Mouse (Mus musculus) kidney, embryonic 14.5 days (tissue): Measurements from ENCODE around the gene Txndc17. TPM values are rescaled to one million over a fixed set of nuclear protein-coding genes. Genes with fewer than 3 reads are reported as not detected.

ENCODE experiments used
- ATAC-seq: fragments of 200-750 bp; cut with Nextera tagmentation; 2 replicates; pipeline ENCODE4 v1.8.0; 2017; ENCODE audit warnings: moderate number of reproducible peaks, mild to moderate bottlenecking, moderate TSS enrichment, moderate library complexity; ENCODE audit not compliant: low FRiP score, low TSS enrichment
- H3K27ac ChIP-seq: fragments of 300-500 bp; sonication (generic); 2 replicates; pipeline ENCODE4 v1.5.1; 2014; ENCODE audit warnings: low read depth, mild to moderate bottlenecking, low read length, moderate library complexity, mixed read lengths
- H3K27me3 ChIP-seq: fragments of 300-500 bp; sonication (generic); 2 replicates; pipeline ENCODE4 v1.6.1; 2014; ENCODE audit warnings: mild to moderate bottlenecking, low read length; ENCODE audit not compliant: control insufficient read depth, insufficient read depth
- H3K36me3 ChIP-seq: fragments of 300-500 bp; sonication (generic); 2 replicates; pipeline ENCODE4 v1.6.1; 2014; ENCODE audit warnings: low read length, mixed read lengths; ENCODE audit not compliant: control insufficient read depth, insufficient read depth
- H3K4me1 ChIP-seq: fragments of 300-500 bp; sonication (generic); 2 replicates; pipeline ENCODE4 v1.6.1; 2014; ENCODE audit warnings: low read length, mixed read lengths; ENCODE audit not compliant: control insufficient read depth, insufficient read depth
- H3K4me2 ChIP-seq: fragments of 300-500 bp; sonication (generic); replicated peaks from 2 replicates; pipeline ENCODE4 v1.6.1; 2014; ENCODE audit warnings: low read depth, mild to moderate bottlenecking, low read length
- H3K4me3 ChIP-seq: fragments of 300-500 bp; sonication (generic); 2 replicates; pipeline ENCODE4 v1.5.1; 2014; ENCODE audit warnings: mild to moderate bottlenecking, low read length
- H3K9ac ChIP-seq: fragments of 300-500 bp; sonication (generic); 2 replicates; pipeline ENCODE4 v1.6.1; 2014; ENCODE audit warnings: low read depth, mild to moderate bottlenecking, low read length, moderate library complexity
- H3K9me3 ChIP-seq: fragments of 300-500 bp; sonication (generic); 2 replicates; pipeline ENCODE4 v1.6.1; 2016; ENCODE audit warnings: low read length; ENCODE audit not compliant: control insufficient read depth
- WGBS: fragments of 180-500 bp; shearing (Covaris S2); extraction: QIAGEN DNeasy Blood & Tissue Kit; methylation state at CpG from one replicate; pipeline ENCODE4 v1.1.7; 2014; 5-methylcytosine and 5-hydroxymethylcytosine counted together
- polyA plus RNA-seq: library from polyadenylated mRNA; unstranded; fragments of >200 nt; fragmentation: Nextera tagmentation; extraction: Ambion mirVana; gene quantifications from 2 replicates; pipeline ENCODE4 v1.2.1, GENCODE M21; 2014

Txndc17 gene
- polyA plus RNA-seq, 1 experiment from 2014 or later, result 207 TPM

DNA sequence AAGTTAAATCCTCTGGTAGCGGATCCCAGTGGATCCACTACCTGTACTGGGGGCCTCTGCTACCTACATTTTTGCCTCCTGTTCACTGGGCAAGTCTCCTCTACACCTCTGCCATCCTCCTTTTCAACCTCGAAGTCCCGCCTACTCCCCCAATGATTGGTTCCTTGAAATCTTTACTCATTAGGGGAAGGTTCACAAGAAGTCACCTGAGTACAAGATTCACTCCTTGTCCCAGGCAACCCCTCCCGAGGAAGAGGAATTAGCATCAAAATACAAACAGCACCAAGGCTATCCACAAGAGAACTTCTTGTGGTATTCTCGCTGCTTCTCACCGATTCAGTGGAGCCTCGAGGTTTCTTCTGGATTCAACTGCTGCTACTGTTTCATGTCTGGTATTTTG lies 24.7 kb downstream of the Txndc17 start:
- H3K27me3 ChIP-seq, result no peaks in the 10 kb centered on the region
- H3K36me3 ChIP-seq, result no peaks in the 10 kb centered on the region
- H3K4me3 ChIP-seq, result no peak overlapping the region
- no peak for ATAC-seq
- no peak overlapping the region for H3K27ac ChIP-seq
- H3K9ac ChIP-seq, result no peak overlapping the region
- H3K9me3 ChIP-seq, result no peaks in the 10 kb centered on the region
- H3K4me1 ChIP-seq, result no peaks in the 10 kb centered on the region
- H3K4me2 ChIP-seq, result no peak overlapping the region
- 83% methylated on average over 7 of the region's 7 CpGs for WGBS

DNA sequence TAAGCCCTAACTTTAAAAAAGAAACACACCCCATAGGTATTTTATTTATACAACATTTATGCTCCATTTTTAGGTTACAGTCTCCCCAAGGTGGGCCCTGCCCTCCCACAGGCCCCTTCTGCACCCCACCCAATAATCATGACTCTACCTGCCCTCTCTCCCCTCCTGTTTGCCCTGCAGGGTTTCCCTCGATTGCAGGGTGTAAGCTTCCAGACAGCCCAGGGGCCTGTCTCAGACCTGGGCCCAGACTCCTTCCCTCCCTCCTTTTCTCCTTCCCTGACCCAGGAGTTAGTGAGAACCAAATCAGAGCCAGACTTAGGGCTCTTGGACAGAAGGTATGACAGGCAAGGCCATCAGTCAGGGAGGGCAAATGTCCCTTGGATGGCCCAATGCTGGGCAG lies 25.6 kb downstream of the Txndc17 start:
- Histone ChIP-seq H3K4me2 (no peak overlapping the region), H3K4me3 (no peak overlapping the region), H3K27me3 (no peaks in the 10 kb centered on the region), H3K9me3 (no peaks in the 10 kb centered on the region), H3K27ac (no peak overlapping the region), H3K36me3 (no peaks in the 10 kb centered on the region), H3K9ac (no peak overlapping the region), H3K4me1 (no peaks in the 10 kb centered on the region)
- no peak for ATAC-seq
- WGBS, result 55% methylated on average over 1 of the region's 1 CpGs

DNA sequence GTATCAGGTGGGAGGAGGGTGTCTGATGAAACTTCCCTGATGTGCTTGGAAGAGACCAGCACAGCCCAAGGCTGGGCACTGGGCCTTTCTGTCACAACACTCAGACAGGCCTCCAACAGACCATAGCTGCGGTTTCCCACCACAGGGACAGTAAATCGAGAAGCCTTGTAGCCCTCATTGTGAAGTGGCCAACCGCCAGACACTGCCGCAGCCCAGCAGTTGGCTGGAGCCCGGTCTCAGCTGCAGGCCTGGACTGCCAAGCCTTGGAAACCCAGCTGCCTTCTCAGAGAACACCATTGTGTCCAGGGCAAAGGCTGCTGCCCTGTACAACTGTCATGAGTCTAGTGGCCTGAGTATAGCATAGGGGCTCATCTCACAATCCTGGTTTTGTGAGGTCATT lies 26.7 kb downstream of the Txndc17 start:
- Histone ChIP-seq H3K36me3 (no peaks in the 10 kb centered on the region), H3K9ac (no peak overlapping the region), H3K27me3 (no peaks in the 10 kb centered on the region), H3K27ac (no peak overlapping the region), H3K4me1 (no peaks in the 10 kb centered on the region), H3K4me2 (no peak overlapping the region), H3K4me3 (no peak overlapping the region), H3K9me3 (no peaks in the 10 kb centered on the region)
- WGBS, result 62% methylated on average over 5 of the region's 5 CpGs
- ATAC-seq, result no peak

DNA sequence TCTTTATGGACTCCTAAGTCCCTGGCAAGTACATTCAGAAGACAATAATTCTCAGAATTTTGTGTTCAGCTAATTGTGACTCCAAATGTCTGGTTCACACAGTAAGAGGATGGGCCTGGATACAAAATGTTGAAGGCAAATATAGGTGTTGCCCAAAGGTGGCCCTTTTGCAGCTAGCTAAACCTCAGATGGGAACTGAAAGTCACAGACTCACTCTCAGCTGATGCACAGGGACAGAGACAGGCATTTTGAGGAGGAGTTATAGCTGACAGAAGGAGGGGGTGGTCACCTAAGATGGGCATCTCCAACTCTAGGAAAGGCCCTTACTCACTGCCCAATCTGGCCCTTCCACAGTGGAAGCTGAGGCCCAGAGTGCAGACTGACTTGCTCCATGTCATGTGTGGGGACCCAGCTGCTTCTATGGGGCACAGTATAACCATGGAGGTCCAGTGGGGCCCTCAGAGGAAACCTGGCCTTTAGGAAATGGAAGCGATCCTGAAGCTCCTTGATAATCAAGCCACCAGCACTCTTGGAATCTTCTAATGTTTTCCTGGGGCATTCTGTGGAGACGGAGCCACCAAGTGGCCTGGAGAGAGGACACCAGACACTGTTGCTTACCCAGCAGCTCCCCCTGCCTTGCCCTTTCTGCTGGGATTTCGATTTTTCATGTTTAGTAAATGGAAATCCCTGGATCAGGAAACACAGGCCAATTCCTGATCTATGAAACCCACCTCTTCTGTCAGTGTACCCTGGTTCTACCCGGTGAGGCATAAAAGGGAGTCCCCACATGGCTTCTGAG lies 32.9 kb downstream of the Txndc17 start:
- H3K4me2 ChIP-seq, result no peak overlapping the region
- no peaks in the 10 kb centered on the region for H3K9me3 ChIP-seq
- no peak overlapping the region for H3K9ac ChIP-seq
- 67% methylated on average over 4 of the region's 4 CpGs for WGBS
- no peak overlapping the region for H3K27ac ChIP-seq
- H3K4me3 ChIP-seq, result no peak overlapping the region
- H3K27me3 ChIP-seq, result no peaks in the 10 kb centered on the region
- no peaks in the 10 kb centered on the region for H3K4me1 ChIP-seq
- H3K36me3 ChIP-seq, result no peaks in the 10 kb centered on the region
- ATAC-seq, result no peak

DNA sequence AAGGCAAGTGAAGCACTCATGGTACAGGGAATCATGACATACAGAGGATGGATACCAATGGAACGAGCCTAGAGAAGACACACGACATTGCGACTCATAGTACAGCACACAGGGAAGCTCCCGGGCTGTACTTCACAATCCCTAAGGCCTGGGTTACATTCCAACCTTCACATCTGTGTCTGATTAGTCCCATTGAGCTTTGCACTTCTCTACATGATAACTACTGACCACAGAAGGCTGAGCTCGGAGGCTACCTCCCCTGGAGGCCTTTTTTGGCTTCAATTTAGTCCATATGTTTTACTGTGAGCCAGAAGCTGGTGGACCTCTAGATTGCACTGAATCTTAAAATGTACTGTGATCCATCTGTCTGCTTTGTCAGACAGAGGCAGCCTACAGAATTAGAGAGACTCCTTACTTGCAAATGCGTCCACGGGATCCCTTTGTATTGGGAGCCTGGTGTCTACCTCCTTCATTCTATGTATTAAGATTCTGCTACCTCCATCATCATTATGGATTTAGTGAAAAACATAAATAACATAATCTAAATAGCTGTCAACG lies 37.9 kb downstream of the Txndc17 start:
- WGBS, result 82% methylated on average over 8 of the region's 8 CpGs
- no peaks in the 10 kb centered on the region for H3K4me1 ChIP-seq
- no peak overlapping the region for H3K9ac ChIP-seq
- no peaks in the 10 kb centered on the region for H3K27me3 ChIP-seq
- H3K9me3 ChIP-seq, result no peaks in the 10 kb centered on the region
- H3K27ac ChIP-seq, result no peak overlapping the region
- no peaks in the 10 kb centered on the region for H3K36me3 ChIP-seq
- H3K4me3 ChIP-seq, result no peak overlapping the region
- no peak overlapping the region for H3K4me2 ChIP-seq
- ATAC-seq, result no peak

DNA sequence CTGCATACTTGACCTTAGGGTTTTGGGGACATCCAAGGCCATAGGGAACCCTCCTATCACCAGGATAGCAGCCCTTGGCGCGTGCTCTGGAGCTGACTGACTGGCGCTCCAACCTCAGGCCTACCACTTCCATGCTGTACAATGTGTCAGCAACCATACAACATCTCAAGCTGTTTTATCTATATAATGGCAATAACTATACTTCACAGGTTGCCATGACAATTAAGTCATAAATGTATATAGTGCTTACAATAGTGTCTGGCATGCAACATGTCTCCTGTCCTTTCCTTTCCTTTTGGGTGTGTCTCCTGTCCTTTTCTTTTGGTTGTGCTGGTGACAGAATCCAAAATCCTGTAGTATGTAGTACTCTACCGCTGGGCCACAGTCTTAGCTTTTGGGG lies 48.3 kb downstream of the Txndc17 start:
- H3K27ac ChIP-seq, result no peak overlapping the region
- no peaks in the 10 kb centered on the region for H3K36me3 ChIP-seq
- H3K9me3 ChIP-seq, result no peaks in the 10 kb centered on the region
- no peak overlapping the region for H3K9ac ChIP-seq
- no peaks in the 10 kb centered on the region for H3K27me3 ChIP-seq
- H3K4me3 ChIP-seq, result no peak overlapping the region
- H3K4me1 ChIP-seq, result no peaks in the 10 kb centered on the region
- WGBS, result 97% methylated on average over 4 of the region's 4 CpGs
- no peak for ATAC-seq
- H3K4me2 ChIP-seq, result no peak overlapping the region

DNA sequence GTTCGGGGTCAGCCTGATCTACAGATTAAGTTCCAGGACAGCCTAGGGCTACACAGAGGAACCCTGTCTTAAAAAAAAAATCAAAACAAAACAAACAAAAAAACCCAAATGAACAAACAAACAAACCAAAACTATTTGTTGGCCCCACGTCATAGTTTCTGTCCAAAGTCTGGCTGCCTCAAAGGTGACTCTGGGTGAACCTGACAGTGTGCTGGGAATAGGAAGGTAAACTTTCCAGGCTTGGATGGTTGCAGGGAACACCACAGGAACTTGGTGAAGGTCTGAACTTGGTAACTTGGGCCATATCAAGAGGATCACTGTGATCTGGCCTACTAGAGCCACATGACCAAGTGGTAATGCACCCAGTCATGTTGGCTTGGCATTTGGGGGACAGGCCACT lies 49.1 kb downstream of the Txndc17 start:
- Histone ChIP-seq H3K4me1 (no peaks in the 10 kb centered on the region), H3K9me3 (no peaks in the 10 kb centered on the region), H3K27me3 (no peaks in the 10 kb centered on the region), H3K27ac (no peak overlapping the region), H3K4me3 (no peak overlapping the region), H3K9ac (no peak overlapping the region), H3K4me2 (no peak overlapping the region), H3K36me3 (no peaks in the 10 kb centered on the region)
- no peak for ATAC-seq
- WGBS, result 84% methylated on average over 2 of the region's 2 CpGs

Other genes with a start within 250 kb of the Txndc17 start
- gene Aipl1, start 170.0 kb upstream of the Txndc17 start, polyA plus RNA-seq, result 0.09 and 0.24 TPM in 2 replicates
- gene Pimreg, start 165.5 kb upstream of the Txndc17 start, polyA plus RNA-seq, result 140 and 144 TPM in 2 replicates
- gene Pitpnm3, start 71.8 kb upstream of the Txndc17 start, polyA plus RNA-seq, result 0.07 and 0.09 TPM in 2 replicates
- not detected in 2 replicates for gene Gm43951, start 707 bp upstream of the Txndc17 start, polyA plus RNA-seq
- 9.5 and 18.1 TPM in 2 replicates for gene 4933427D14Rik, start 88 bp upstream of the Txndc17 start, polyA plus RNA-seq
- gene Med31, start 8.0 kb downstream of the Txndc17 start, polyA plus RNA-seq, result 45.6 and 62.1 TPM in 2 replicates
- 0.15 and 0.26 TPM in 2 replicates for gene Slc13a5, start 59.7 kb downstream of the Txndc17 start, polyA plus RNA-seq
- 4.2 and 4.8 TPM in 2 replicates for gene Xaf1, start 94.1 kb downstream of the Txndc17 start, polyA plus RNA-seq
- gene Fbxo39, start 106.9 kb downstream of the Txndc17 start, polyA plus RNA-seq, result not detected in 2 replicates
- gene Tekt1, start 154.9 kb downstream of the Txndc17 start, polyA plus RNA-seq, result 5.8 and 8.3 TPM in 2 replicates
- 30.0 and 56.1 TPM in 2 replicates for gene Smtnl2, start 204.2 kb downstream of the Txndc17 start, polyA plus RNA-seq
- gene Ggt6, start 228.0 kb downstream of the Txndc17 start, polyA plus RNA-seq, result 0.31 and 0.76 TPM in 2 replicates
- gene Mybbp1a, start 233.8 kb downstream of the Txndc17 start, polyA plus RNA-seq, result 129 and 173 TPM in 2 replicates